Mouse (Mus musculus) hindbrain, embryonic 13.5 days (tissue): Measurements from ENCODE around the gene Spaca4. TPM values are rescaled to one million over a fixed set of nuclear protein-coding genes. Genes with fewer than 3 reads are reported as not detected.
A peak's percentile ranks its signal among the peaks of the same experiment; 100 is the strongest.

Experiments
- ATAC-seq: fragments of 200-750 bp; cut with Nextera tagmentation; 2 replicates; pipeline ENCODE4 v1.8.0; 2017; ENCODE audit warnings: moderate TSS enrichment; ENCODE audit not compliant: low FRiP score
- H3K27ac ChIP-seq: fragments of 300-500 bp; sonication (generic); 2 replicates; pipeline ENCODE4 v1.5.1; 2015; ENCODE audit warnings: inconsistent platforms, mild to moderate bottlenecking, moderate library complexity
- H3K27me3 ChIP-seq: fragments of 300-500 bp; sonication (generic); 2 replicates; pipeline ENCODE4 v1.6.1; 2015; ENCODE audit warnings: mild to moderate bottlenecking, inconsistent platforms
- H3K36me3 ChIP-seq: fragments of 300-500 bp; sonication (generic); 2 replicates; pipeline ENCODE4 v1.6.1; 2015; ENCODE audit warnings: mild to moderate bottlenecking, inconsistent platforms
- H3K4me1 ChIP-seq: fragments of 300-500 bp; sonication (generic); replicated peaks from 2 replicates; pipeline ENCODE4 v1.6.1; 2015; ENCODE audit warnings: inconsistent platforms
- H3K4me2 ChIP-seq: fragments of 300-500 bp; sonication (generic); 2 replicates; pipeline ENCODE4 v1.6.1; 2015; ENCODE audit warnings: inconsistent platforms, mild to moderate bottlenecking, moderate library complexity
- H3K4me3 ChIP-seq: fragments of 300-500 bp; sonication (generic); 2 replicates; pipeline ENCODE4 v1.5.1; 2015; ENCODE audit warnings: mild to moderate bottlenecking, inconsistent platforms
- H3K9ac ChIP-seq: fragments of 300-500 bp; sonication (generic); 2 replicates; pipeline ENCODE4 v1.6.1; 2015; ENCODE audit warnings: mild to moderate bottlenecking, inconsistent platforms
- H3K9me3 ChIP-seq: fragments of 300-500 bp; sonication (generic); 2 replicates; pipeline ENCODE4 v1.6.1; 2016; ENCODE audit warnings: inconsistent platforms
- WGBS: fragments of 180-500 bp; shearing (Covaris S2); methylation state at CpG from one replicate; pipeline ENCODE4 v1.1.7; 2015; 5-methylcytosine and 5-hydroxymethylcytosine counted together
- polyA plus RNA-seq: library from polyadenylated mRNA; unstranded; fragments of >200 nt; fragmentation: Nextera tagmentation; extraction: Ambion mirVana; gene quantifications from 2 replicates; pipeline ENCODE4 v1.2.1, GENCODE M21; 2015

The Spaca4 gene
- polyA plus RNA-seq, 1 experiment from 2014 or later, result not detected

- Histone ChIP-seq H3K36me3 (peaks cover 40% of the 10 kb centered on the region), H3K9ac (peak overlapping the region; percentile 80), H3K4me1 (peaks cover 76% of the 10 kb centered on the region), H3K27ac (peak overlapping the region; percentile 75), H3K4me2 (0 out of 2 replicates have a peak overlapping the region, but pooled peaks have one; percentile 97), H3K4me3 (no peak overlapping the region), H3K9me3 (no peaks in the 10 kb centered on the region), H3K27me3 (no peaks in the 10 kb centered on the region)
- no peak for ATAC-seq
- WGBS, result 66% methylated on average over 14 of the region's 14 CpGs
These were observed 15.8 kb downstream of the Spaca4 start for GRCm38 (mm10) chr7:45709677-45710355.

DNA sequence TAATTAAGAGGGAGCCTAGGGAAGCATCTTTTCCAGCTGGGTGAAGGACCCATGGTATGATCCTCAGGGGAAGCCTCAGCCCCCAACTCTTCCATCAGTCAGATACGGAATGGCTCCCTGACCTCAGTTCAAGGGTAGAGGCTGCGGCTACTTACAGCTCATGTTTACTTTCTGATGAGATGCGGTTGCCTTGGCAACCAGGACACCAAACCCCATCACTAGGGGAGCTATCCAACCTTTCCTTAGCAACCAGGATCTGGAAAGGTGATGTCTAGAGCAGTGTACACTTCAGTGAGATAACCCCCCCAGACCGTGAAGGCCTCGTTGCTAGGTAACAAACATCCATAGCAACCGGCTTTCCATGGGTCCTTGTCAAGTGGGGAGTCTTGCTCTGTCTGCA, 16.6 kb downstream of the Spaca4 start:
- peak overlapping the region; percentile 80 for H3K9ac ChIP-seq
- H3K4me3 ChIP-seq, result no peak overlapping the region
- no peaks in the 10 kb centered on the region for H3K27me3 ChIP-seq
- H3K9me3 ChIP-seq, result no peaks in the 10 kb centered on the region
- peak overlapping the region; percentile 75 for H3K27ac ChIP-seq
- H3K4me1 ChIP-seq, result peaks cover 68% of the 10 kb centered on the region
- no peak for ATAC-seq
- peak overlapping the region; percentile 97 for H3K4me2 ChIP-seq
- peaks cover 40% of the 10 kb centered on the region for H3K36me3 ChIP-seq
- 26% methylated on average over 6 of the region's 6 CpGs for WGBS

DNA sequence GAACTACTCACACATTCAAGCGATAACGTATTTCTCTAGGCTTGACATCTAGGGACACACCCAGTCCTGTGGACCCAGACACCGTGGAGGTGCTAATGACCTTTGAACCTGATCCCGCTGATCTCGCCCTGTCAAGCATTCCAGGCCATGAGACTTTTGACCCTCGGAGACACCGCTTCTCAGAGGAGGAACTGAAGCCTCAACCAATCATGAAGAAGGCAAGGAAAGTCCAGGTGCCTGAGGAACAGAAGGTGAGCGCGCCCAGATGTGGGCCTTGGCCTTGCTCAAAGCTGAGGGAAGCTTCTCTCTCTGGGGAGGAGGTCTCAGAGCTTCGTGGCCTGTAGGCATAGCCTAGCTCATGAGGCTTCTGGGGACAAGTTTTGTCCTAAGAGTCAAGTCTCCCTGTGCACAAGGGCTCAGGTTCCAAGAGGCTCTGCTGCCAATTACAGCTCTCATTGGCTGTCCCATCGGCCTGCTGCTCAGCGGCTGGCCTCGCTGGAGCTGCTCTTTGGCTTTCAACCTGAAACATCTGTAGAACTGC, 17.3 kb downstream of the Spaca4 start:
- WGBS, result 55% methylated on average over 13 of the region's 13 CpGs

GRCm38 (mm10) chr7:45707375-45707967, 18.1 kb downstream of the Spaca4 start:
- H3K27ac ChIP-seq, result peak overlapping the region; percentile 74
- no peaks in the 10 kb centered on the region for H3K27me3 ChIP-seq
- H3K36me3 ChIP-seq, result peaks cover 28% of the 10 kb centered on the region
- H3K4me3 ChIP-seq, result peak overlapping the region; percentile 58
- H3K9ac ChIP-seq, result peak overlapping the region; percentile 80
- ATAC-seq, result no peak
- H3K9me3 ChIP-seq, result no peaks in the 10 kb centered on the region
- H3K4me2 ChIP-seq, result peak overlapping the region; percentile 97
- H3K4me1 ChIP-seq, result peaks cover 77% of the 10 kb centered on the region
- WGBS, result under 1% methylated on average over 27 of the region's 27 CpGs

More for the DNA sequence above, 17.3 kb downstream of the Spaca4 start:
- no peaks in the 10 kb centered on the region for H3K27me3 ChIP-seq
- peak overlapping the region; percentile 56 for H3K27ac ChIP-seq
- no peak for ATAC-seq
- H3K4me3 ChIP-seq, result no peak overlapping the region
- peak overlapping the region; percentile 97 for H3K4me2 ChIP-seq
- peaks cover 37% of the 10 kb centered on the region for H3K36me3 ChIP-seq
- peaks cover 72% of the 10 kb centered on the region for H3K4me1 ChIP-seq
- H3K9ac ChIP-seq, result peak overlapping the region; percentile 80; the same call in 1 of the 2 replicates
- no peaks in the 10 kb centered on the region for H3K9me3 ChIP-seq

DNA sequence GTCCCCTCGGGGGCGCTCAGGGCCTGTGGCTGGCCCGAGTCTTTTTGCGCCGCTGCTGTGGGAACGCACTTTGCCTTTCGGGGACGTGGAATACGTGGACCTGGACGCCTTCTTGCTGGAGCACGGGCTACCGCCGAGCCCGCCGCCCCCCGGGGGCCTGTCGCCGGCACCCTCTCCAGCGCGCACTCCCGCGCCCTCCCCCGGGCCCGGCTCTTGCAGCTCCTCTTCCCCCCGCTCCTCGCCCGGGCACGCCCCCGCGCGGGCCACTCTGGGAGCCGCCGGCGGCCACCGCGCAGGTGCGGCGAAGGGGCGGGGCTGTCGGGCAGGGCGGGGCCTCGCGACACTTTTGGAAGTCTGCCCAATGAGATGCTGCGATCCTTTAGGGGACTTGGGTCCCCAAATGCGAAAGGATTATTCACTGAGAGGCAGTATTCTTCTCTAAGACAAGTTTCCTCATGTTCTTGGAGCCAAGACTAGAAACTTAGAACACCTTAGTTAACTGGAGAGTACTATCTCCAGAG, 18.8 kb downstream of the Spaca4 start:
- Histone ChIP-seq H3K4me2 (peak overlapping the region; percentile 97), H3K27me3 (0 out of 2 replicates have a peak, but pooled peaks cover under 1% of the 10 kb centered on the region), H3K4me3 (peak overlapping the region; percentile 58), H3K9me3 (no peaks in the 10 kb centered on the region), H3K36me3 (peaks cover 22% of the 10 kb centered on the region), H3K27ac (peak overlapping the region; percentile 74), H3K4me1 (peaks cover 79% of the 10 kb centered on the region), H3K9ac (peak overlapping the region; percentile 80)
- under 1% methylated on average over 40 of the region's 45 CpGs for WGBS
- ATAC-seq, result no peak

DNA sequence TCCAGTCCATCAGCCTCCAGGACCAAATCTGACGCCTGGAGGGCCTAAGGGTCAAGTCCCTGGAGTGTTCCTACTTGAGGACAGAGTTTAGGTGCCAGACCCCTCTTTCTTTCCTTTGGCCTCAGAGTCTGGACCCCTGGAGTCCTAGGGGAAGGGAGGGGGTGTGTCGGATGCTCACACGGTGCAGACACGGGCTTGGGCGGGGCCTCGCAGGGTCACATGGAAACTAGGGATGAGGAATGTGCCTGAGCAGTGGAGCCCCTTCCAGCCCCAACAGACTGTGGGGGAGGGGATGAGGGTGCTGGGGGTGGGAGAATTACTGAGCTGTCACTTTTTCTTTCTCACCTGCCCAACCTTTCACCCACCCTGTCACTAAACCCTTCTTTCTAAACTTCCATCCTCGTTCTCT, 19.7 kb downstream of the Spaca4 start:
- Histone ChIP-seq H3K9ac (peak overlapping the region; percentile 80), H3K27ac (0 out of 2 replicates have a peak overlapping the region, but pooled peaks have one; percentile 74), H3K27me3 (0 out of 2 replicates have a peak, but pooled peaks cover 3% of the 10 kb centered on the region), H3K9me3 (no peaks in the 10 kb centered on the region), H3K4me2 (peak overlapping the region; percentile 97), H3K4me3 (peak overlapping the region; percentile 58), H3K36me3 (peaks cover 13% of the 10 kb centered on the region), H3K4me1 (peaks cover 88% of the 10 kb centered on the region)
- 2% methylated on average over 7 of the region's 7 CpGs for WGBS
- ATAC-seq, result no peak

DNA sequence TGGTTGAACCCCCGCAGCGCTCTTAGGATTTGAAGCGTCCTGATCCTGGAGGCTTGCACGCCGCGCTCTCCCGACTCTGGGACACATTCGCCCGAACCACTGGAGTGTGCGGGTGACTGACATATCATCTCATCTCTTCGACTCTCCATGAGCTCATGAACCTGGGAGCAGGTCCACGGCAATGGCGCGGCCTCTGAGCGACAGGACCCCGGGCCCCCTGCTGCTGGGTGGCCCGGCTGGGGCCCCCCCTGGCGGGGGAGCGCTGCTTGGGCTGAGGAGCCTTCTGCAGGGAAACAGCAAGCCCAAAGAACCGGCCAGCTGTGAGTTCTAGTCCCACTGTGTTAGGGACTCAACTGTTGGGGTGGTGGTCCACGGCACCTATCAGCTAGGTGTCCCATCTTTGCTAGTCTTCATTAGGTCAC, 20.2 kb downstream of the Spaca4 start:
- under 1% methylated on average over 21 of the region's 21 CpGs for WGBS
- H3K4me3 ChIP-seq, result peak overlapping the region; percentile 58
- peaks cover 88% of the 10 kb centered on the region for H3K4me1 ChIP-seq
- peak overlapping the region; percentile 72 for H3K27ac ChIP-seq
- peak overlapping the region; percentile 97 for H3K4me2 ChIP-seq
- H3K9me3 ChIP-seq, result no peaks in the 10 kb centered on the region
- peaks cover 8% of the 10 kb centered on the region for H3K36me3 ChIP-seq
- peak overlapping the region; percentile 80 for H3K9ac ChIP-seq
- 0 out of 2 replicates have a peak, but pooled peaks cover 3% of the 10 kb centered on the region for H3K27me3 ChIP-seq
- no peak for ATAC-seq

DNA sequence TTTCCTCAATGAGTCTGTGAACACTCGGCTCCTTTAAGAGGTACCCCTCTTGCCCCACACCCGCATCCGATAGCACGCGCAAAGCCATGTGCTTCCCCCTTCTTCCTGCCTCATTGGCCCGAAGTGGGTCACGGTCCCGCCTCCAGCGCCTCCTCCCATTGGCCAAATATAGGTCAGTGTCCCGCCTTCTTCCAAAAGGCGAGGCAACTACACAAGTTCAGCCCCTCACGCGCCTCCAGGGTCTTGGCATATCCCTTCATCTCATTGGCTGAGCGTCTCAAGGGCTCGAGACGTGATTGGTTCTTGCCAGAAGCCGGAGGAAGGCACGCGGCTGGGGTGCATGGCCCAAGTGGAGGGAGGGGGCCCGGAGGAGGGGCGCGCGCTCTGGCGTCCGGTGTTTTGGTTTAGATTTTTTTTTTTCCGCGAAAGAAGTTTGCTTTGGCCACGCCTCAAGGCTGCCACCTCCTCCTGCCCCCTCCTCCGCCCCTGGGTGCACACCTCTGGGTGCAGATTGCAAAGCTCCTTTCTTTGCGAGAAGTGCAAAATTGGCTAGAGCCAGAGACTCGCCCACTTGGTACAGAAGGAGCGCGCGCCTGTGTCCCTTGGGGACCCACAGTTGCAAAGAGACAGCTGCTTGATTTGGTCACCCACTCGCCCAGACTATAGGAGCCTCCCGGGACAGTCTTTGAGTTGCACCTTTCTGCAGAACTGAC, 20.7 kb downstream of the Spaca4 start, which contains the start of gene Dbp:
Gene Dbp, plus strand, starts transcription at position 359 of the 713 bp plus-strand sequence.
- WGBS, result under 1% methylated on average over 36 of the region's 36 CpGs
- peaks cover 88% of the 10 kb centered on the region for H3K4me1 ChIP-seq

GRCm38 (mm10) chr7:45704046-45704559, 21.5 kb downstream of the Spaca4 start:
- peak overlapping the region; percentile 94 for H3K27ac ChIP-seq
- peak overlapping the region; percentile 71 for H3K9ac ChIP-seq
- peaks cover 11% of the 10 kb centered on the region for H3K27me3 ChIP-seq
- no peaks in the 10 kb centered on the region for H3K9me3 ChIP-seq
- peak; percentile 57 for ATAC-seq
- peaks cover 88% of the 10 kb centered on the region for H3K4me1 ChIP-seq
- peak overlapping the region; percentile 97 for H3K4me2 ChIP-seq
- H3K36me3 ChIP-seq, result no peaks in the 10 kb centered on the region
- under 1% methylated on average over 13 of the region's 13 CpGs for WGBS
- H3K4me3 ChIP-seq, result peak overlapping the region; percentile 58

More for the DNA sequence above, 20.7 kb downstream of the Spaca4 start, which contains the start of gene Dbp:
- Histone ChIP-seq H3K27ac (peak within 1 kb of the TSS; percentile 94), H3K9ac (peak within 1 kb of the TSS; percentile 80), H3K4me2 (peak within 1 kb of the TSS; percentile 97), H3K36me3 (peaks cover 3% of the 10 kb centered on the region; the same call in 1 of the 2 replicates), H3K27me3 (0 out of 2 replicates have a peak, but pooled peaks cover 6% of the 10 kb centered on the region), H3K9me3 (no peaks in the 10 kb centered on the region), H3K4me3 (peak within 1 kb of the TSS; percentile 58)
- peak; percentile 82 for ATAC-seq

GRCm38 (mm10) chr7:45703521-45704033, 22.0 kb downstream of the Spaca4 start:
- Histone ChIP-seq H3K36me3 (no peaks in the 10 kb centered on the region), H3K4me1 (peaks cover 84% of the 10 kb centered on the region), H3K9me3 (no peaks in the 10 kb centered on the region), H3K27me3 (peaks cover 16% of the 10 kb centered on the region), H3K27ac (peak overlapping the region; percentile 94), H3K4me2 (peak overlapping the region; percentile 97), H3K4me3 (peak overlapping the region; percentile 58), H3K9ac (peak overlapping the region; percentile 71)
- no peak; the same call in 1 of the 2 replicates for ATAC-seq
- 38% methylated on average over 12 of the region's 12 CpGs for WGBS

- peak overlapping the region; percentile 97 for H3K4me2 ChIP-seq
- ATAC-seq, result no peak
- peaks cover 77% of the 10 kb centered on the region for H3K4me1 ChIP-seq
- no peaks in the 10 kb centered on the region for H3K36me3 ChIP-seq
- H3K9me3 ChIP-seq, result no peaks in the 10 kb centered on the region
- WGBS, result 89% methylated on average over 17 of the region's 17 CpGs
- peak overlapping the region; percentile 94 for H3K27ac ChIP-seq
- peaks cover 21% of the 10 kb centered on the region for H3K27me3 ChIP-seq
- H3K9ac ChIP-seq, result peak overlapping the region; percentile 71
- H3K4me3 ChIP-seq, result peak overlapping the region; percentile 58
These were observed 22.6 kb downstream of the Spaca4 start for GRCm38 (mm10) chr7:45702809-45703520.
